14 mouse cellular contexts compared by ENCODE assay signal in the genomic region with DNA sequence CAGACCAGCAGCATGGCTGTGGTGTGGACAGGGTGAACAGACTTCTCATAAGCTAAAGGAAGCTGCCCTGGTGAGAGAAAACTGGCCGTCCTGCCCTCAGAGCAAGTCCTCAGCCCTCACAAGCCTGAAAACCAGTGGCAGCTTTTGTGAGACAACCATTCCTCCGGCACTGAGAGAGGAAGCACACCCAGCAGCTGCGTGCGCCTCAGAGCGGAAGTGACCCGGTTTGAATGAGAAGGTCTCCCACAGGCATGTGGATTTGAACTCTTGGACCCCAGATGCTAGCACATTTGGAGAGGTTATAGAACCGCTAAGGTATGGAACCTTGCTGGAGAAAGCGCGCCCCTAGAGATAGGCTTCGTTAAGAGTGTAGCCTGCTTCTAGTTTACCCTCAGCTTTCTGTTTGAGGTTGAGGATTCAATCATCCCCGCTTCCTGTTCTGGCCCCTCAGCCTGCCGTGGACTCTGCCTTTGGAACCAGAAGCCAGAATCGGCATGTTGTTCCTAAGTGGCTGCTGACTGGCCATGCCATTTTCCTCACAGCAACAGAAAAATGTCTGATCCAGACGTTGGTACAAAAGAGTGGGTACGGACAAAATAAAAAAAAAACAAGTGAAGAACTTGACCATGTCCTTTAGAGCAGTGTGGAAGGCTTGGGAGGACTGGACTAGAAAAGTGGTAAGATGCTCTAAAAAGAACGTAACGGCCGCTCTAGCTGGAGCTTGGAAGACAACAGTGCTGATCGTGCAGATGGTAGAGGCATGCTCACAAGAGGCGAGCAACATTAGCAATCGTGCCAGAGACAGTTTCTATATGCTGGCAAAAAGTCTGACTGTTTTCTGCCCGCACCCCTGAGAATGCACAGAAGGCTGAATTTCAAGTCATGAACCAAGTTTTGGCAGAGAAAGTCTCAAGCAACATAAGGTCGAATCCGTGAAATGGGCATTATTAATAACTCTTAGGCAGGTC. TPM values are rescaled to one million over a fixed set of nuclear protein-coding genes. Genes with fewer than 3 reads are reported as not detected.
A peak's percentile ranks its signal among the peaks of the same experiment; 100 is the strongest.
DNase-seq lines count a peak whose midpoint lies in the region; ATAC-seq and TF ChIP-seq lines count a peak whose summit lies in the region.
"Had no signal": no experiment of that assay in that cellular context is flagged by ENCODE, and none has a peak within 500 bp of the region (broad histone marks: within the 10 kb centered on the region; RNA-seq: fewer than 3 reads in every experiment).

No protein-coding gene starts in this region.

- TF ChIP-seq CTCF in spleen, adult 2 months (IDR thresholded peaks at IDR 0.05; ENCODE audit: extremely low read depth, insufficient read depth, insufficient read length, insufficient replicate concordance), result no peak

- peaks cover 11% of the 10 kb centered on the region for H3K4me1 ChIP-seq in spleen, adult 2 months (ENCODE audit: control insufficient read depth, insufficient read depth, insufficient read length)
- H3K4me1 ChIP-seq in forebrain, embryonic 14.5 days (ENCODE audit: control insufficient read depth, insufficient read depth, low read length), result no peaks in the 10 kb centered on the region
- H3K4me1 ChIP-seq in midbrain, embryonic 11.5 days (ENCODE audit: control insufficient read depth, insufficient read depth, low read length), result no peaks in the 10 kb centered on the region

- WGBS in spleen, adult 2 months, result 47% methylated on average over 24 of the region's 24 CpGs
- WGBS in forebrain, embryonic 14.5 days, result 82% methylated on average over 24 of the region's 24 CpGs
- WGBS in midbrain, embryonic 11.5 days, result 81% methylated on average over 24 of the region's 24 CpGs

- H3K27me3 ChIP-seq in spleen, adult 2 months (ENCODE audit: control insufficient read depth, insufficient read depth, low read length), result no peaks in the 10 kb centered on the region
- no peaks in the 10 kb centered on the region for H3K27me3 ChIP-seq in forebrain, embryonic 14.5 days (replicated peaks; ENCODE audit: control insufficient read depth, insufficient read depth, low read length)
- no peaks in the 10 kb centered on the region for H3K27me3 ChIP-seq in midbrain, embryonic 11.5 days (ENCODE audit: control insufficient read depth, insufficient read depth, low read length)

- H3K4me2 ChIP-seq in forebrain, embryonic 14.5 days (ENCODE audit: low read length), result no peak overlapping the region
- no peak overlapping the region for H3K4me2 ChIP-seq in midbrain, embryonic 11.5 days
- H3K4me2 ChIP-seq: lung, embryonic 14.5 days had no signal

- no peak for ATAC-seq in forebrain, embryonic 14.5 days
- no peak for ATAC-seq in midbrain, embryonic 11.5 days (ENCODE audit: low FRiP score)

- DNase-seq in heart, adult 11 months, result peak; percentile 96
- DNase-seq in heart, adult 9 months (ENCODE audit: low spot score in 2 of 2), result no peak
- peak; percentile 64 for DNase-seq in 416B (ENCODE audit: low read depth)
- DNase-seq in R1 (ENCODE audit: low read depth, low spot score), result peak; percentile 65
- peak in 1 of 2 experiments; percentile 64 for DNase-seq in spleen, adult 2 months (ENCODE audit: low read depth in 1 of 2, low spot score in 2 of 2)
- DNase-seq in forebrain, embryonic 14.5 days (ENCODE audit: low spot score), result no peak
- DNase-seq in urinary bladder, adult 2 months (ENCODE audit: low spot score), result no peak
- no peak for DNase-seq in midbrain, embryonic 11.5 days (ENCODE audit: low spot score, missing footprints)
- DNase-seq: adrenal gland, adult 2 months; cerebellum, adult 8-10 months; gastrocnemius, adult 2 months; heart, postnatal 14 days; kidney, postnatal 25 days; lung, embryonic 14.5 days had no signal

- H3K27ac ChIP-seq in spleen, adult 2 months (ENCODE audit: insufficient read depth, low read length), result peak overlapping the region; percentile 76
- no peak overlapping the region for H3K27ac ChIP-seq in forebrain, embryonic 14.5 days (ENCODE audit: low read depth, low read length)
- H3K27ac ChIP-seq in midbrain, embryonic 11.5 days (ENCODE audit: low read depth, low read length), result no peak overlapping the region
- H3K27ac ChIP-seq: gastrocnemius, adult 2 months had no signal

- no peaks in the 10 kb centered on the region for H3K9me3 ChIP-seq in forebrain, embryonic 14.5 days (replicated peaks; ENCODE audit: control insufficient read depth, low read length)
- H3K9me3 ChIP-seq in midbrain, embryonic 11.5 days (ENCODE audit: control insufficient read depth, low read length), result no peaks in the 10 kb centered on the region

- no peak overlapping the region for H3K4me3 ChIP-seq in spleen, adult 2 months (ENCODE audit: extremely low read depth, insufficient read depth, insufficient read length)
- H3K4me3 ChIP-seq in forebrain, embryonic 14.5 days (ENCODE audit: low read depth, low read length), result no peak overlapping the region
- no peak overlapping the region for H3K4me3 ChIP-seq in midbrain, embryonic 11.5 days (ENCODE audit: low read depth, low read length)
- H3K4me3 ChIP-seq: gastrocnemius, adult 2 months had no signal

- no peaks in the 10 kb centered on the region for H3K36me3 ChIP-seq in spleen, adult 2 months (ENCODE audit: control insufficient read depth, insufficient read depth, low read length)
- H3K36me3 ChIP-seq in forebrain, embryonic 14.5 days (ENCODE audit: control insufficient read depth, insufficient read depth, low read length), result no peaks in the 10 kb centered on the region
- H3K36me3 ChIP-seq in midbrain, embryonic 11.5 days (ENCODE audit: control insufficient read depth, insufficient read depth, low read length), result no peaks in the 10 kb centered on the region

- no peak overlapping the region for H3K9ac ChIP-seq in forebrain, embryonic 14.5 days (ENCODE audit: low read length)
- no peak overlapping the region for H3K9ac ChIP-seq in midbrain, embryonic 11.5 days (ENCODE audit: low read length)
- H3K9ac ChIP-seq: lung, embryonic 14.5 days had no signal

- TF ChIP-seq POLR2A in spleen, adult 2 months (IDR thresholded peaks at IDR 0.05; ENCODE audit: low read depth, low read length), result no peak

RNA-seq across cellular contexts. Expression of a gene that starts 24.8 kb away (rescaled TPM):
- polyA plus RNA-seq in spleen, adult 2 months (2012; rRNA removed), result 17.5 and 22.4 TPM in 2 replicates
- polyA plus RNA-seq in forebrain, embryonic 14.5 days (2014; fragmentation: Nextera tagmentation; extraction: Ambion mirVana), result 5.5 and 6.0 TPM in 2 replicates
- 17.2 and 18.1 TPM in 2 replicates for polyA plus RNA-seq in urinary bladder, adult 2 months (2012; rRNA removed)
- polyA plus RNA-seq in midbrain, embryonic 11.5 days (2014; fragmentation: Nextera tagmentation; extraction: Ambion mirVana), result 8.0 and 8.1 TPM in 2 replicates

Comparison
In these comparisons a context has a peak if more than half of its experiments do, and no peak if none do; other contexts are left out.
1. DNase-seq: peak in heart, adult 11 months (single experiment), 416B (single experiment) and R1 (single experiment); none in heart, adult 9 months (0 of 2), forebrain, embryonic 14.5 days (single experiment), urinary bladder, adult 2 months (single experiment) and midbrain, embryonic 11.5 days (single experiment).